Mouse (Mus musculus) gastrocnemius, adult 18-20 months (tissue): ENCODE measurements at regions not wholly inside any gene's neighbourhood (a gene's known extent, or its start where the extent isn't known, plus 50 kb on each side); places are given as distances from the start of the nearest gene placed in this dataset.
A peak's percentile ranks its signal among the peaks of the same experiment; 100 is the strongest.

Source experiments
- DNase-seq: peaks from one replicate; pipeline ENCODE4 v3.0.0; 2021; ENCODE audit warnings: low spot score

- DNase-seq, result no peak
These were observed 98.4 kb downstream of the Akap11 start for GRCm38 (mm10) chr14:78438064-78438677.

- no peak for DNase-seq
These were observed 100.0 kb downstream of the Akap11 start for GRCm38 (mm10) chr14:78436586-78436985.

GRCm38 (mm10) chr14:78435982-78436381 lies 100.6 kb downstream of the Akap11 start:
- no peak for DNase-seq

- DNase-seq, result no peak
These were observed 101.0 kb downstream of the Akap11 start for GRCm38 (mm10) chr14:78435561-78435960.

- no peak for DNase-seq
These were observed 101.9 kb downstream of the Akap11 start for GRCm38 (mm10) chr14:78434753-78435152.

DNA sequence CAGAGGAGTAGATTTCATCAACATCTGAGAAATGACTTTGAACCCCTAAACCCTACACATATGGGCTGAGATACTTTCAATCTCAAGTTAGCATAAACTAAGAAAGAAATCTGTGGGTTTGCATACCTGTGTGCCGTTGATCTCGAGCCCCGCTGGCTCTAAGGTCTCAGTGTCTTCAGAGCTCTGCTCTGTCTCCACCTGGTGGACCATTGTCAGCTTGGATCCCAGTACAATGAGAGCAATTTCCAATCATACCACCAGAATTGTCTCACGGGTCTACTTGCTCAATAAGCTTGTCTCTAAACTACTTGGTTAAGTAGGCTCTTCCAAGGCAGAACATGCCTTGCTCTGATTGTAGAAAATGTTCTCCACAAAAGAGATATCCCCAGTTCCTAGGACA lies 102.5 kb downstream of the Akap11 start:
- no peak for DNase-seq

DNA sequence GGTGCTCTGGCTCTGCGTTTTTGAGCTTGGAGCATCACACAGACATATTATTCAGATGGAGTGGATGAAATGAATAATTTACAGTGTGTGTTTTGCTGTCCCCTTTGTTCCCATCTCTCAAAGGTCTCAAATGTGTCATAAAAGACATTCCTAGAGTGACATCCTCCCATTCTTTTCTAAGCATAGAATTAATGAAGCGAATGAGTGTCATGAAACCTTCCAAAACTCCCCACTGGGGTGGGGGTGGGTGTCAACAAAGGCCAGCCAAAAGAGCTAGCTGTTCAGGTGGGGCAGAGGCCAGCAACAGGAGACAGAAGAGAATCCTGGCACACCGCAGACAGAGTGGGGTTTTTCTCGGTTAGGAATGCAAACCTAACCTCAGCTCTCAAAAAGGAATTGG lies 104.1 kb downstream of the Akap11 start:
- DNase-seq, result no peak

DNA sequence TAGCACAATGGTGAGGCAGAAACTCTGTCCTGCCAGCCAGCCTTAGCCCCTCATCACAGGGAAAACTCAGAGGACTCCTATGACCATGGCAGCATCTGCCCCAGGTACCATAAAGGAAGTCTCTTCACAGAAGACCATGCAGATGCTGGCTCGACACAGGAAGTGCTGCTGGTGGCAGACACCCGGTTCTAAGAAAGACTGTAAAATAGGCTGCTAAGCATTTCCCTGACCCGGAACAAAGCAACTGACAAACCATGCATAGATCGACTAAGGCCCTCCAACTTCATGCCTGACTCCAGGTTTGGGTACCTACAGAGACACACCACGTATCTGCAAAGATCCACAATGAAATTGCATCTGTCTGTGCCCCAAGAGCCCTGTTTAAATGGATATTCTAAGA lies 104.7 kb downstream of the Akap11 start:
- DNase-seq, result no peak

DNA sequence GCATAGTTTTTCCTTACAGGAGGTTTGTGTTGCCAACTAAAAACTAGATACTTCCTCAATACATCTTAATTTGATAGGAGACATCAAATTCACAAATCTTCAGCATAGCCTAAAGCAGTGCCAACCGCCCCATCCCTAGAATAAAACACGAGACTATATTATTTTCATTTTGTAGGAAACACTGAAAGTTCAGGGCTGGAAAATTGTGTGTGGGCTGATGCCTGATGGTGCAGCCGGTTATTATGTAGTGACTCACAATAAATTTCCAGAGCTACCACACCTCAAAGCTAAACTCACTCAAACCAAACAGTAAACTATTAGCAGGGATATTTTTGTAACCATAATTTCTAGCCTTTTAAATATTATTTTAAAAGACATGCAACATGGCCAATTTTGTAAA lies 105.2 kb downstream of the Akap11 start:
- DNase-seq, result no peak

GRCm38 (mm10) chr14:78428233-78429019 lies 108.2 kb downstream of the Akap11 start:
- no peak for DNase-seq

GRCm38 (mm10) chr14:78427062-78427461 lies 109.5 kb downstream of the Akap11 start:
- DNase-seq, result no peak

GRCm38 (mm10) chr14:78422601-78423000 lies 114.0 kb downstream of the Akap11 start:
- no peak for DNase-seq

- no peak for DNase-seq
These were observed 113.1 kb upstream of the Tnfsf11 start for GRCm38 (mm10) chr14:78420966-78421365.

GRCm38 (mm10) chr14:78420176-78420575 lies 112.3 kb upstream of the Tnfsf11 start:
- no peak for DNase-seq

GRCm38 (mm10) chr14:78405568-78405967 lies 97.7 kb upstream of the Tnfsf11 start:
- DNase-seq, result no peak

- DNase-seq, result no peak
These were observed 90.1 kb upstream of the Tnfsf11 start for GRCm38 (mm10) chr14:78397914-78398313.

DNA sequence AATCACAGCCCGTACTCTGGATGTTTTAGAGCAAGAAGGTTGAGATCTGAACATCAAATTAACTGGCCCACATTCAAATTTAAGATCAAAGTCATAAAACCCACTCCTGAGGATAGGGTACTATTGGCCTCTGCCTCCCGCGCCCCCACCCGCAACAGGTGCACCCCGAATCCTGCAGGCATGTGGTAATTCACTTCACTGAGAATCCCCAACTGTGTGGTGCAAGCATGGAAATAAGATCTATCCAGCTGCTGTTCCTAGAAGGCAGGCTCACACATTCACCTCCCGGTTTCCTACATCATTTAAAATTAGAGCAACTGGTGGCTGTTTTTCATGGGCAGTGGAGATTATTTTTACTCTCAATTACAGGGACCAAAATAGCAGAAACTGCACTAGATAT lies 87.8 kb upstream of the Tnfsf11 start:
- no peak for DNase-seq

DNA sequence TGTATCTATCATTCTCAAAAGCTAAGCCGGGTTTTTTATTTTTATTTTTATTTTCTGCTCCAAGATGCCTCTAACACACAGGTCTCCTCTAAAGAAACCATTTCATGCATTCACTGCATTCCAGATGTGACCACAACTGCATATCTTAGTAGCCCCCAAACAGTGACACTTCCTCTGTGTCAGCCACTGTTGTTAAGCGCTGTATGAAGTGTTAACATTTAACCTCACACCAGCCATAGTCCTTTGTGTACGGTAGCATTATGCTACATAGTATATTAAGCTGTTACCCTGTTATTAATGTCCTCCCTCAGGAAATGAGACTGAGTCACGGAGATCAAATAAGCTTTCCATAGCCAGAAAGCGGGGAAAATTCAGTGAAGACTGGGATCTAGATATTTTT lies 79.2 kb upstream of the Tnfsf11 start:
- DNase-seq, result no peak

DNA sequence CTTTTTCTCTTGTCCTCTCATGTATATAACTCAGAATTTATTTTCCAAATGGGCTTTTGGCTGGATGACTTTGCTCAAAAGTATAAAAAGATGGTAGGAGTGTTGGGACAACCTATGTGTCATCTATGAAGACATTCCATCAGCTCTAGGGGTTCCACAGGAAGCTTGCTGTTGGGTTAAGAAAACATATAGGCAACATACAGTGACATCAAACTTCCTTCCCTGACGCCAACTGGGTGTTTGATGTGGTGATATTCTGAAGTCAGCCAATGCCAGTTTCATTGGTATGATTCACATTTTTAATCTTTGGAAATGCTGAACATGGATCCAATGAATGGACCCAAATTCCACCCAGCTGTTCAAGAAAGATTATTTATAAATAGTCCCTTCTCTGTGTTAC lies 76.5 kb upstream of the Tnfsf11 start:
- no peak for DNase-seq

GRCm38 (mm10) chr14:78383256-78383709 lies 75.4 kb upstream of the Tnfsf11 start:
- peak; percentile 49 for DNase-seq

GRCm38 (mm10) chr14:78380011-78380410 lies 72.2 kb upstream of the Tnfsf11 start:
- no peak for DNase-seq

- no peak for DNase-seq
These were observed 68.7 kb upstream of the Tnfsf11 start for GRCm38 (mm10) chr14:78376591-78376990.
